Mouse (Mus musculus) small intestine, adult 2 months (tissue): ENCODE data around the gene Wdfy1.

Experiments used
- CTCF ChIP-seq: fragments of 200-500 bp; IDR thresholded peaks from 2 replicates; pipeline ENCODE4 v1.5.1; 2012; ENCODE audit warnings: low read depth, mild to moderate bottlenecking, control low read depth, inconsistent platforms, low read length, moderate library complexity, mixed read lengths; ENCODE audit not compliant: insufficient replicate concordance, insufficient read length; ENCODE audit errors: extremely low read depth
- POLR2A ChIP-seq: fragments of 200-500 bp; IDR thresholded peaks from 2 replicates; pipeline ENCODE4 v1.6.1; 2012; ENCODE audit warnings: low read depth, mild to moderate bottlenecking, control low read depth, inconsistent platforms, low read length, moderate library complexity

DNA sequence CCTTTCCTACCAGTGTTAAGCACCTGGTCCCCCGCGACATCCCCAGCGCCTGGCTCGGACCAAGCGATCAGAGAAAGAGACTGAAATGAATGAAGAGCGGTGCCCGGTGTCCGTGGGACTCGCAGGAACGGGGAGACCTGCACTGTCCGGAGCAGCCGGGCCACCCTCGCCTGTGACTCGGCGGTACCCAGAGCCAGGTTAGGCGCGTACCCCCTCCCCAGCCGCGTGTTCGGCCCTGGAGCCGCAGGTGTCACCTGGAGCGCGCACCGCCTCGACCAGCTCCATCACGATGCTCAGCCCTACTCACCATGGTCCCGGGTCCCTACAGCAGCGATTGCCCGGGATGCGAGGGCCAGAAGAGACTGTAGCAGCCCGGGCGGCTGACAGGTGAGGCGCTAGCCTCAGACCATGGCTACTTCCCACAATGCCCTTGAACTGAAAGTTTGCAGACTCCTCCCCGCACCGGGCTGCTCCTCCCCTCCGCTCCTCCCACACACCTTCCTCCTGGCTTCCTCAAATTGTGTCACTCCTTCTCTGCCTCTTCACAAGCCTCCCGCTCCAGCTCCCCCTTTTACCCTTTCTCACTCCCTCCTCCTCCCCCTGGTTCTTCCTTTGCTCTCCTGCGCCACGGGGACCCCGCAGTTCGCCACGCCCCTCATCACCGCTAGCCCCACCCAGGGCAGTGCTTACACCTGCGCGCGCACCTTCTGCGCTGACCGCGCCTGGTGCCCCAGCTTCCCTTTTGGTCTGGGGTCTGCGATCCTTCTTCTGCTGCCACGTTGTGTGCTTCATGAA lies 104.2 kb downstream of the Wdfy1 start, which contains the start of gene Ap1s3:
- TF ChIP-seq CTCF (no peak), POLR2A (peak; percentile 44)
